Mouse (Mus musculus) hindbrain, embryonic 16.5 days (tissue): ENCODE measurements at regions not wholly inside any gene's neighbourhood (a gene's known extent, or its start where the extent isn't known, plus 50 kb on each side); places are given as distances from the start of the nearest gene placed in this dataset.
A peak's percentile ranks its signal among the peaks of the same experiment; 100 is the strongest.

Experiments
- ATAC-seq: fragments of 200-750 bp; cut with Nextera tagmentation; 2 replicates; pipeline ENCODE4 v1.8.0; 2017; ENCODE audit warnings: moderate TSS enrichment, moderate library complexity
- H3K27ac ChIP-seq: fragments of 300-500 bp; sonication (generic); 2 replicates; pipeline ENCODE4 v1.5.1; 2014; ENCODE audit warnings: low read depth, mild to moderate bottlenecking, control low read depth, low read length, moderate library complexity
- H3K27me3 ChIP-seq: fragments of 300-500 bp; sonication (generic); replicated peaks from 2 replicates; pipeline ENCODE4 v1.6.1; 2014; ENCODE audit warnings: low read length; ENCODE audit not compliant: control insufficient read depth, insufficient read depth
- H3K36me3 ChIP-seq: fragments of 300-500 bp; sonication (generic); 2 replicates; pipeline ENCODE4 v1.6.1; 2014; ENCODE audit warnings: mild to moderate bottlenecking, low read length, moderate library complexity, mixed read lengths; ENCODE audit not compliant: control insufficient read depth, insufficient read depth
- H3K4me1 ChIP-seq: fragments of 300-500 bp; sonication (generic); 2 replicates; pipeline ENCODE4 v1.6.1; 2014; ENCODE audit warnings: low read depth, low read length; ENCODE audit not compliant: control insufficient read depth, insufficient read depth
- H3K4me2 ChIP-seq: fragments of 300-500 bp; sonication (generic); 2 replicates; pipeline ENCODE4 v1.6.1; 2014; ENCODE audit warnings: mild to moderate bottlenecking, low read length, control low read depth, moderate library complexity
- H3K4me3 ChIP-seq: fragments of 300-500 bp; sonication (generic); 2 replicates; pipeline ENCODE4 v1.5.1; 2014; ENCODE audit warnings: mild to moderate bottlenecking, low read length, control low read depth, moderate library complexity
- H3K9ac ChIP-seq: fragments of 300-500 bp; sonication (generic); 2 replicates; pipeline ENCODE4 v1.6.1; 2014; ENCODE audit warnings: low read depth, mild to moderate bottlenecking, control low read depth, low read length, moderate library complexity
- H3K9me3 ChIP-seq: fragments of 300-500 bp; sonication (generic); 2 replicates; pipeline ENCODE4 v1.6.1; 2014; ENCODE audit warnings: mild to moderate bottlenecking, low read length, moderate library complexity; ENCODE audit not compliant: control insufficient read depth
- WGBS: fragments of 180-500 bp; shearing (Covaris S2); extraction: QIAGEN DNeasy Blood & Tissue Kit; methylation state at CpG from one replicate; pipeline ENCODE4 v1.1.7; 2014; 5-methylcytosine and 5-hydroxymethylcytosine counted together

- Histone ChIP-seq H3K4me3 (no peak overlapping the region), H3K4me1 (no peaks in the 10 kb centered on the region), H3K9ac (no peak overlapping the region), H3K36me3 (no peaks in the 10 kb centered on the region), H3K9me3 (no peaks in the 10 kb centered on the region), H3K4me2 (no peak overlapping the region), H3K27ac (no peak overlapping the region), H3K27me3 (no peaks in the 10 kb centered on the region)
- WGBS, result 90% methylated on average over 4 of the region's 4 CpGs
- no peak for ATAC-seq
Observed at GRCm38 (mm10) chr10:66756866-66757265, 339.1 kb upstream of the Jmjd1c start.

- no peaks in the 10 kb centered on the region for H3K36me3 ChIP-seq
- no peak overlapping the region for H3K27ac ChIP-seq
- 31% methylated on average over 21 of the region's 21 CpGs for WGBS
- peak; percentile 56; the same call in 1 of the 2 replicates for ATAC-seq
- H3K4me3 ChIP-seq, result no peak overlapping the region
- no peaks in the 10 kb centered on the region for H3K4me1 ChIP-seq
- H3K9me3 ChIP-seq, result peaks cover 11% of the 10 kb centered on the region
- H3K9ac ChIP-seq, result no peak overlapping the region
- H3K27me3 ChIP-seq, result no peaks in the 10 kb centered on the region
- peak overlapping the region; percentile 31 for H3K4me2 ChIP-seq
Observed at GRCm38 (mm10) chr10:66770161-66771030, 325.5 kb upstream of the Jmjd1c start.

GRCm38 (mm10) chr10:66780335-66781170 lies 315.4 kb upstream of the Jmjd1c start:
- Histone ChIP-seq H3K36me3 (no peaks in the 10 kb centered on the region), H3K27me3 (no peaks in the 10 kb centered on the region), H3K27ac (no peak overlapping the region), H3K4me3 (no peak overlapping the region), H3K4me2 (no peak overlapping the region), H3K4me1 (no peaks in the 10 kb centered on the region), H3K9me3 (no peaks in the 10 kb centered on the region), H3K9ac (no peak overlapping the region)
- no peak for ATAC-seq
- WGBS, result 78% methylated on average over 11 of the region's 11 CpGs

GRCm38 (mm10) chr10:66781171-66781510 lies 314.8 kb upstream of the Jmjd1c start:
- no peak for ATAC-seq

GRCm38 (mm10) chr10:66782025-66782424 lies 313.9 kb upstream of the Jmjd1c start:
- Histone ChIP-seq H3K4me1 (no peaks in the 10 kb centered on the region), H3K9ac (no peak overlapping the region), H3K36me3 (no peaks in the 10 kb centered on the region), H3K4me2 (no peak overlapping the region), H3K9me3 (no peaks in the 10 kb centered on the region), H3K27ac (no peak overlapping the region), H3K27me3 (no peaks in the 10 kb centered on the region), H3K4me3 (no peak overlapping the region)
- WGBS, result 95% methylated on average over 5 of the region's 5 CpGs
- ATAC-seq, result no peak

More at GRCm38 (mm10) chr10:66781171-66781510, 314.8 kb upstream of the Jmjd1c start:
- no peaks in the 10 kb centered on the region for H3K36me3 ChIP-seq
- H3K4me2 ChIP-seq, result no peak overlapping the region
- no peaks in the 10 kb centered on the region for H3K4me1 ChIP-seq
- H3K9ac ChIP-seq, result no peak overlapping the region
- H3K4me3 ChIP-seq, result no peak overlapping the region
- H3K9me3 ChIP-seq, result no peaks in the 10 kb centered on the region
- H3K27ac ChIP-seq, result no peak overlapping the region
- H3K27me3 ChIP-seq, result no peaks in the 10 kb centered on the region
- WGBS, result 85% methylated on average over 1 of the region's 1 CpGs

- H3K4me1 ChIP-seq, result no peaks in the 10 kb centered on the region
- H3K9me3 ChIP-seq, result no peaks in the 10 kb centered on the region
- H3K4me3 ChIP-seq, result no peak overlapping the region
- H3K27me3 ChIP-seq, result no peaks in the 10 kb centered on the region
- H3K36me3 ChIP-seq, result no peaks in the 10 kb centered on the region
- WGBS, result 86% methylated on average over 7 of the region's 7 CpGs
- ATAC-seq, result no peak
- H3K4me2 ChIP-seq, result no peak overlapping the region
- H3K27ac ChIP-seq, result no peak overlapping the region
- H3K9ac ChIP-seq, result no peak overlapping the region
Observed at GRCm38 (mm10) chr10:66787812-66788211, 308.1 kb upstream of the Jmjd1c start.

GRCm38 (mm10) chr10:66796296-66796695 lies 299.6 kb upstream of the Jmjd1c start:
- H3K4me3 ChIP-seq, result no peak overlapping the region
- no peak for ATAC-seq
- H3K4me1 ChIP-seq, result no peaks in the 10 kb centered on the region
- H3K4me2 ChIP-seq, result no peak overlapping the region
- WGBS, result 94% methylated on average over 9 of the region's 9 CpGs
- no peaks in the 10 kb centered on the region for H3K27me3 ChIP-seq
- no peaks in the 10 kb centered on the region for H3K36me3 ChIP-seq
- H3K9me3 ChIP-seq, result no peaks in the 10 kb centered on the region
- H3K27ac ChIP-seq, result no peak overlapping the region
- no peak overlapping the region for H3K9ac ChIP-seq

- Histone ChIP-seq H3K9me3 (no peaks in the 10 kb centered on the region; the same call in 1 of the 2 replicates), H3K4me1 (no peaks in the 10 kb centered on the region), H3K27ac (no peak overlapping the region), H3K4me2 (no peak overlapping the region), H3K9ac (no peak overlapping the region), H3K4me3 (no peak overlapping the region), H3K36me3 (no peaks in the 10 kb centered on the region), H3K27me3 (no peaks in the 10 kb centered on the region)
- no peak for ATAC-seq
- WGBS, result 88% methylated on average over 1 of the region's 1 CpGs
Observed at GRCm38 (mm10) chr10:66802691-66803090, 293.2 kb upstream of the Jmjd1c start.

- ATAC-seq, result peak; percentile 72
- no peak overlapping the region; the same call in 1 of the 2 replicates for H3K9ac ChIP-seq
- H3K9me3 ChIP-seq, result no peaks in the 10 kb centered on the region; the same call in 1 of the 2 replicates
- no peaks in the 10 kb centered on the region for H3K36me3 ChIP-seq
- no peaks in the 10 kb centered on the region for H3K4me1 ChIP-seq
- no peak overlapping the region for H3K27ac ChIP-seq
- H3K4me3 ChIP-seq, result no peak overlapping the region
- H3K27me3 ChIP-seq, result no peaks in the 10 kb centered on the region
- H3K4me2 ChIP-seq, result peak overlapping the region; percentile 43
- 46% methylated on average over 16 of the region's 16 CpGs for WGBS
Observed at GRCm38 (mm10) chr10:66807261-66807968, 288.5 kb upstream of the Jmjd1c start.
